Mouse (Mus musculus): Measurements from ENCODE around the gene Scarf2.

- no peak for TF ChIP-seq EP300 (IDR thresholded peaks at IDR 0.05; ENCODE audit: low read depth in 1 of 2, low read length in 2 of 2)
- no peak for TF ChIP-seq CTCF (IDR thresholded peaks at IDR 0.05 in 2 of 3, conservative IDR thresholded peaks at IDR 0.05 in 1 of 3; ENCODE audit: control insufficient read depth in 1 of 3, insufficient read depth in 1 of 3, low read depth in 2 of 3, low read length in 3 of 3, poor library complexity in 1 of 3, severe bottlenecking in 1 of 3)
- TF ChIP-seq SIN3A (IDR thresholded peaks at IDR 0.05; ENCODE audit: low read length) = no peak
- no peak for TF ChIP-seq RAD21 (IDR thresholded peaks at IDR 0.05; ENCODE audit: low read depth, low read length)
- no peak for TF ChIP-seq GATA1 (IDR thresholded peaks at IDR 0.05; ENCODE audit: low read depth, low read length)
- TF ChIP-seq KAT2A (conservative IDR thresholded peaks at IDR 0.05; ENCODE audit: low read depth, low read length) = no peak
- no peak for TF ChIP-seq POLR2A (IDR thresholded peaks at IDR 0.05; ENCODE audit: control insufficient read depth in 1 of 2, insufficient read depth in 1 of 2, low read depth in 1 of 2, low read length in 2 of 2, poor library complexity in 1 of 2)
- TF ChIP-seq TAL1 (IDR thresholded peaks at IDR 0.05; ENCODE audit: low read length) = no peak
These were observed 38.2 kb upstream of the Scarf2 start for GRCm38 (mm10) chr16:17758902-17759301.
